Mouse (Mus musculus) neutrophil, adult 65 days (primary cell): ENCODE measurements around the gene Zc2hc1b. TPM values are rescaled to one million over a fixed set of nuclear protein-coding genes. Genes with fewer than 3 reads are reported as not detected.

Experiments used
- total RNA-seq: library from RNA; stranded (reverse); gene quantifications from 2 replicates; pipeline ENCODE4 v1.2.4, GENCODE M21; 2023

The Zc2hc1b gene
- total RNA-seq: not detected in 2 replicates

DNA sequence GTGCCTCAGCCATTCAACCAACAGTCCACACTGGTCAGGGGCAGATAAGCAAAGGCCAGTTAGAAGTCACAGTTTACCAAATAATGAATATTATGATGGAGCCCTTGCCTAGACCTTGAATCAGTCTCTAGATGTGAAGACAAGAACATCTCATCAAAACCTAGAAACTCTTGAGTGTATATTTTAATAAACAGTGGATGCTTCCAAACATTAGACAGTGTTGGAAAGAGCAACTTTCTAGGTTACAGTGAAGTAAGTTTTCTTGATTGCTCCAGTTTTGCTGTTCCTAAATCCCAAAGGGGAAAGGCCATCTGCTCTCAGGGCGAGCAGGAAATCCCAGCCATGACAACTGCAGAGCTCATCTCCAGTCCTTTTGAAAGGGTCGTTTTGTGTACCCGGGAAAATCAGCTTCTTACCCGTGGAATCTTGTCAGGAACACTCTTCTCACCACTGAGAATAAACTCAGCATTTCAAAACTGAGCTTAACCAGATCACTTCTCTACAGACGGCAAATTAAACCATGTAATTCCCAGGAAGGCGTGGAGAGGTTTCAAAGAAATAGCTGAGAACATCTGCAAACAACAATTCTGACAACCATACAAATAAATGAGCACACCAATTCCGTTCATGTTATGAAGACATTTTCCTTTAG lies at the start of gene Zc2hc1b:
Gene Zc2hc1b, minus strand, starts transcription at position 51 of the 652 bp plus-strand sequence.

DNA sequence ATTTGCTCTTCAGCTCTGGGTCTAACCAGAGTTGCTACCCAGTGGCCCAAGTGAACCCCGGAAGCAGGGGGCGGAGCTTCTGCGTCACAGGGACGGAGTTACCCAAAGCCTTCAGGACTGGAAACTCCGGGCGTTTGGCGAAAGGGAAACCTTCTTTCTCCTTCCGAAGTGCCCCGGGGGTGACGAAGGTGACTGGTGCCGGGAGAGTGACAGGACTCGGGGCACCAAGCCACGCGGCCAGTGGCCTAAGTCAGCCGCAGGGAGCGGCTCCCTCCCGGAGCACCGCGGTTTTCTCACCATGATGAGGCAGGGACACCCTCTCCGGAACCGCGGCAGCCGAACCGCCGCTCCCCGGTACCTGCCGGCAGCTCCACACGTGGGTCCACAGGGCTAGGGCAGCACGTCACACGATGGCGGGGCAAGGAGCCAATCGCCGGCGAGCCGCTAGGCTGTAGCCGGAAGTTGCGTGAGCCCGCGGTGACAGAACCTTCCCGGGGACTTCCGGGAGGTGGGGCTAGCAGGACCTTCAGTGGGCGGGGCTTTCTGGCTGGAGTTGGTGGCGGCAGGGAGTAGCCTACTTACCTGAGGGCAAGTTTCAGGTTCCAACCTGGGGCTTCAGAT lies 15.0 kb upstream of the Zc2hc1b start, which contains the start of gene Ltv1:
Gene Ltv1, minus strand, starts transcription at position 438 of the 621 bp plus-strand sequence.

Other genes starting within 250 kb of the Zc2hc1b start
- 145 and 192 TPM in 2 replicates for gene Stx11, start 213.7 kb downstream of the Zc2hc1b start, total RNA-seq
- gene Sf3b5, start 172.7 kb downstream of the Zc2hc1b start, total RNA-seq: 6.7 and 6.9 TPM in 2 replicates
- 3.1 and 4.4 TPM in 2 replicates for gene Plagl1, start 117.5 kb downstream of the Zc2hc1b start, total RNA-seq
- gene Ltv1, start 15.1 kb upstream of the Zc2hc1b start, total RNA-seq: 43.5 and 53.5 TPM in 2 replicates